Mouse (Mus musculus): ENCODE measurements at regions not wholly inside any gene's neighbourhood (a gene's known extent, or its start where the extent isn't known, plus 50 kb on each side); places are given as distances from the start of the nearest gene placed in this dataset.
"Not testable (repeated sequence)": the region's sequence is repeated elsewhere in the genome, so short reads cannot be mapped to it uniquely, and the experiment has no call there.

DNA sequence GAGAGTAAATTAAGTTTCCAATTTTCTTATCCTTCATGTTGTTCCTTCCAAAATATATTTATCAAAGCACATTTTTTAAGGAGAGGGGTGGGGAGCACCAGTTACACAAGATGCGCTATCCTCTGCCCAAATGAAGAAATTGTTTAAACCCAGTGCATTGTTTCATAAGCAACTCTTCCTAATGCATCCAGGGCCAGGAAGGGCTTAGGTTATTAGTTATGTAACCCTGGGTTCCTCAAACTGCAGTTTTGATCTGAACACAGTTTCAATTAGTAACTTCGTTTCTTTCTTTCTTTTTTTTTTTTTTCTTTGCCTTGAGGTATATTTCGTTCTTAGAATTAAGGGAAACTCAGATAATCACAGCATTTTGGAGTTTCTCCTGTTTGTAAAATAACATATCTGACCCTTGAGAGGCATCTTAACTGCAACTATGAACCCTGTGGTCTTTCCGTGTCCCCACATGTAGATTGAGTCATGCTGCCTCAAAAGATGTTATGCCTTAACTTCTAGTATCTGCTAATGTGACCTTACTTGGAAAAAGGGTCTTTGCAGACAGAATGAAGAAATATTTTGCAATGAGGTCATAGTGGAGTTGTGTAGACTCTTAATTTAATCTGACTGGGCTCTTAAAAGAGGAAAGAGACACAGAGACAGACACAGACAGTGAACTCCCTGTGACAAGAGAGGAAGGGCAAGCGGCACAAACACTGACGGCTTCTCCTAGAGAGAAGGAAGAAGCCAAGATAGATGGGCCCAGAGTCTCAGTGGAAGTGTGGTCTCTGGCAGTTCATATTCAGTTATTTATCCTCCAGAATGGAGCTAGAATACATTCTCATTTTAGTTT lies 153.7 kb upstream of the Nrip1 start:
- no peak for DNase-seq (ENCODE audit: extremely low read depth, low read depth, low spot score)

DNA sequence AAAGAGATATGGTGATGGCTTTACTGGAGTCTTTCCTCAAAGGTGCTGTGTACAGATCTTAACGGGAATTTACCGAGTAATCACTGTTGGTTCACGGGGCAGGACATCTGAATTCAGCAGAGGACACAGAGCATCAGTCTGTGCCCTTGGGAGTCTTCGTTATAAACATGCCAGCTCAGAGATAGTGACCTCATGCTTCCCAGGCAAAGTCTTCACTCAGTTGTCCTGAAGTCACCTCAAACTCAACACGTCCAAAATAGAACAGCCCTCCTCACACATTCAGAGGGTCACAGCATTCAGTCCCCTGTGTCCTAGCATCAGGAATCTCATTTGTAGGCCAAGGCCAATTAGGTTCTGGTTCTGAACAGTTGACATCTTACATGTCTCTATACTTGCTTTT lies 151.9 kb upstream of the Nrip1 start:
- DNase-seq (ENCODE audit: extremely low read depth, low read depth, low spot score) = no peak

DNA sequence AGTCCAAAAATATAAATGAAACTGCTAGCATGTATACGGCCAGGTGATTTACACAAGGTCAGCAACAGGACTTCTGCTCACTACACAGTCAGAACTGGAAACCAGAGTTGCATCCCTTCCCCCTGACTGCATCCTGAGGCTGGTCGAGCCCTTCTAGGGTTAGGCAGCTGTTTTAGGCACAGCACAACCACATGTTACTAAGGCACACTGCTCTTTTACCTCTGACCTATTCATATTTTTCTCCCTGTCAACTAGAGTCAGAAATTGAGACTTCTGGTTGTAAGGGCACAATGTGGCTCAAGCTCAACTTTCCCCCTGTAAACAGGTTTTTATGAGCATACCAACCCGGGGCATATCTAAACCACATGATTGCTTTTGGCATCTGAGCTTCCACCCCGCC lies 151.3 kb upstream of the Nrip1 start:
- DNase-seq (ENCODE audit: extremely low read depth, low read depth, low spot score) = no peak

DNA sequence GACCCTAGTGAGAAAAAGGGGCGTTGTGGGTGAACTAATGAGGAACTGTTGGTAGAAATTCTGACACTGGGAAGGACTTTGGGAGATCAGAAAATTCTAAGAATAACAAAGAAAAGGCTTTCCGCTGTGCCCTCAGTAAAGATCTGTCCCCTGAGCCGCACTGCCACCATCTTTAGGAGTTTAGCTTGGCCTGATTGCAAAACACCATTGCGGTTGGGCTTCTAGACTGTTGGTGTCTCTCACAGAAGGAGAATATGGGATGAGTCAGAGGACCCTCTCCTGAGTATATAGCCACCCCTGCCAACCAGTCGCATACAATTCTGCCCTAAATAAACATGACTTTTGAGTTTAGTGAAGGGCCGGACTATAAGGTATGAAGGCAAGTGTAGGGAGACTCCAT lies 147.5 kb upstream of the Nrip1 start:
- DNase-seq (ENCODE audit: extremely low read depth, low read depth, low spot score) = no peak

DNA sequence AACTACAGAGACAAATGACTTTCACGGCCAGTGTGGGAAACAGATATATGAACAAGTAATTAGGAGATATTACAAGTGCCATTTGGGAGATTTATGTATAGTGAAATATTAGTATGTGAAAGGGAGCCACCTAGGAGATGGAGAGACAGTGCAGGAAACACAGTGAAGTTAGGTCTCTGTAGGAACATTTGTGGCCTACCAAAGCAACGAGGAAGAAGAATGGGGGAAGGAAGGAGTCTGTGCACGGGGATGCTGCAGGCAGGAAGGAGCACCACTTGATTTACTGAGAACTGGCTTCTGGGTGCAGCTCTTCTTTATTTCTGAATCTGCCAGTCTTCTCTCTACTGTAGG lies 147.0 kb upstream of the Nrip1 start:
- DNase-seq (ENCODE audit: extremely low read depth, low read depth, low spot score) = no peak

DNA sequence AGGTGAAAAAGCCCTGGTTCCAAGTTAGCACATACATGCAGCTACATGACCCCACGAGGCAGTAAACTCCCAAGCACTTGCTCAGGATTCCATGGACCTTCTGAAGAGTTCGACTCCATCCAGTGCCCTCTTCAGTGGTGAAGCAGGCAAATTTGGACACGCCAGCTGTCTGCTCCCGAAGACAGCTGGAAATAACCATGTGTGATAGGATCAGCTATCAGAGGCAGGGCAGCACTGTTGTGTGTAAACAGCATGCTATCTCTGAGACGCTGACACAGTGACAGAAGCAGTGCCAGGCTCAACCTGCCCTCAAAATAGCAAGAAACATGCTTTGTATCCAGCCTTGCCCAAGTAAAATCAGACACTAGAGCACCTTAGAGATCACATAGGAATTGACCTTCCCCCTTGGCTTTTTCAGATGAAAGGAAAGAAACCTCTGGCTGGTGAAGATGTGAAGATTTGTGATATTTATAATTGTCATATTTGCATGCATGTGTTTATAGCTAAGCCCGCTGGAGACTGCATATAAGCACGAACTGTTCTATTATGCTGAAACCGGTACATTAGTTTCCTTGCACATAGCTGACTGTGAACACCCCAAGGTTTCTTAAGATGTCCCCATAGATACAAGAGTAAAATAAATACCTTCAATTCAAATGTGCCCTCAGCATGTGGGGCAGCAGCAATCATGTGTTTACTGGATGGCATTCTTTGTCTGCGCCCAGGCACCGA lies 146.4 kb upstream of the Nrip1 start:
- DNase-seq (ENCODE audit: extremely low read depth, low read depth, low spot score) = no peak

DNA sequence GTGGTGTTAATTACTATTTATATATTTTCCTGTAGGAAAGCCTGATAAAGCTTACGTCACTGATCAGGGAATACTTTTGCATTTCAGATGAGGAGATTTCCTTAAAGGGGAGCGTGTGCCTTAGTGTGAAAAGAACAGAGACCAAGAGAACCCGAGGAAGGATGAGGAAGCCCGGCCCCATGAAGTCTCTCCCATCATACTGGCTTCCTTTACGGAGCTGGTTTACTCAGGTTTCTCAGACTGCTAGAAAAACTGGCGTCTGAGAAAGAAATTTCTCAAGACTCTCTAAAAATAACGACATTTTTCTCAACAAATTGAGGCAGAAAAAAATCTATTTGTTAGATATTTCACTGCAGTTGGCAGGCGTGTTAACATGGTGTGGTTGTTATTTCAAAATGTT lies 137.2 kb upstream of the Nrip1 start:
- DNase-seq (ENCODE audit: extremely low read depth, low read depth, low spot score) = no peak

DNA sequence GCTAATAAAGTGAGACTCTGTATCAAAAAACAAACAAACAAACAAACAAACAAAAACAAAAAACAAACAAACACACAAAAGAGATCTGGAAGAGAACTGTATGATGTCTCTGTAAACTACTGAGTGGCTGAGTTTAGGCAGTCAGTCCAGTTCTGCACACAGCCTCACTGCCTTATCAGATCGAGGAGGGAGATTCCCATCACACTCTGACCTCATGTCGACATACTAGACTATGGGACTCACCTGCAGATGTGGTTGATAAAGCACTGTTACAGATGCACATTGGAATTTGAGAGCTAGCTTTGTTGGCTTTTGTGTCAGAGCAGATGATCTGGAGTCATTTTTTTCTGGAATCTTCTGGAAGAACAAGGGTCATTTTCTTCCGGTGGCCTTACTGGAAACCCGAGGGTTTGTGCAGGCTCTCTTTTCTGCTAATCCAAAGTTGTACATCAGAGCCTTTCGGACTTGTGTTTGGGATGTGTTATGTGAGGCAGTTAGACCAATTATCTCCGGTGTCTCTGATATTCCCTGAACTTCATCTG lies 135.6 kb upstream of the Nrip1 start:
- DNase-seq (ENCODE audit: extremely low read depth, low read depth, low spot score) = no peak

DNA sequence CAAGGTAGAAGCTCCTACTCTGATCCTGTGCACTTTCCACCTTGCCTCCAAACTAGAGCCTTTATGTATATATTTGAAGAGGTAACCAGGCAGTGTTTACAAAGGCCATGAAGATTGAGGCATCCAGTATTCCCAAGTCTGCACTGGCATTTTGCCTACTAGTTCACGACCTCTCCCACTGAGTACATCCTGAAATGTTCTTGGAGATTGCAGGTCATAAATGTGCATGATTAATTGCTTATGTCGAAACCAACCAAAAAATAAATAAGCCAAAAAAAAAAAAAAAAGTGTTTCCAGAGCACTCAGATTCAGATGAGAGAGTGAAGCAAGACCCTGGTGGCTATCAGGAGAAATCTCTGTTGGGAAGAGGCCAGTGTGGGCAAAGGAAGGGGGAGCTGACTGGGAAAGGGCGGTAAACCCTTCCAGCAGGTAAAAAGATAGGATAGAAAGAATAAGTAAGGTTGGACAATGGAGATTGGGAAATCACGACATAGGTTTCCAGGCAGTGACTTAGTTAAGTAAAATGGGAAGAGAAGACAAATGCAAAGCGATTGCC lies 133.6 kb upstream of the Nrip1 start:
- DNase-seq (ENCODE audit: extremely low read depth, low read depth, low spot score) = peak; percentile 99

DNA sequence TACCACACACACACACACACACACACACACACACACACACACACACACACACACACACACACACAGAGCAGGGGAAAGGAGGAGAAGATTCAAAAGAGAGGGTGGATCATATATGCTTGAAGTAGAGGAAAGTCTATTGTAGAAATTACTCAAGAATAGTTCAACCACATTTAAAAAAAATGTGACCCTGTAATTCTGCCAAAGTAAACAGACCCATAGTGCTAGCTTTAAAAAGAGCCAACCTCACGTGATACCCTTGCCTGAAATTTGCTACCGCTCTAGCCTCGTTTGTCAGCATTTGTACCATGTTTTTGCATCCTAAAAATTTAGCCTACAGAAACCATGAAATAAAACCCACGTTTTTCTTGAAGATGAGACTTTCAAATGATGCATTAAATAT lies 132.6 kb upstream of the Nrip1 start:
- no peak for DNase-seq (ENCODE audit: extremely low read depth, low read depth, low spot score)

DNA sequence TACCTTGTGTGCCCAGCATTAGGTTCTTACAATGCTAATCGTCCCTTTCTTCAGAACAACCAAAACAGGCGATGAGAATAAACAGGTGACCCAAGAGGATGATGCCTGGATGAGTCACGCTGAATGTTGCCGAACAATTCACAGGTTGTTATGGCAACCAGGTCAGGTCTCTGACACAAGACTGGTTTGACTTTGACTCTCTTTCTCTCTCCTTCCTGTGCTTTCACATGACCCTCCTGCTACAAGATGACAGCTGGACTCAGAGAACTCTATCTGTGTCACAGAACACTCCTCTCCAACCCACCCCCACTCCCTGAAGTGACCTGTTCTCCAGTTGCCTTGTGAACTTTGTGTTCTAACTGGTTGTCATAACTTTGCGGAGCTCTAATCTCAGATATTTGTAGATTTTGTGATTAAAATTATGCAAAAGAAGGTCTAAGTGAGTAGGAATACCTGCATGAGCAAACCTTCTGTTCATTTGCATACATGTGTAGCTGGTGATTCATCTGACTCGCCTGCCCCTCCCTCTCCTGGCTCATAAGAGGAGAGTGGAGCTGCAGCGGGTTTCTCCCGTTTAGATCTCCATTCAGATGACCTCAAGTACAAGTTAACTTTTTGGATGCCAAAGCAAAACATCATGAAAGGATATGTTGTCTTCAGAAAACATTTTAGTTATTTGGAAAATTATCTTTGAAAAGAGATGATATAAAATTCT lies 126.2 kb upstream of the Nrip1 start:
- no peak for DNase-seq (ENCODE audit: extremely low read depth, low read depth, low spot score)

DNA sequence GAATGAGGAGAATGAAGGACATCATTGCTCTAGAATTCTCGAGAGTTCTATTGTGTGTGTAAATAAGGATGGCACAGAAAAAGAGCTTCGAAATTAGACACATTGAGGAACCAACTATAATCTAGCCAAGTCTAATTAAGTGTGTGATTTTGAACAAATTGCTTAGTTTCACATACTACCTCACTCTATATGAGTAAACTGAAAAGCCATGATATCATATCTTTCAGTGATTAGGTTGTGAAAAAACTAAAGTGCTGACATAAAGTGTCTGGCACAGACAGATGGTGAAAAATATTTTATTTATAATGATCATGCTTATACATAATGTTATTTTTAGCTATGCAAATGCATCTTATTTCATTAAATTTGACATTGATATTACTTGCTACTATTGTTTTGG lies 124.6 kb upstream of the Nrip1 start:
- no peak for DNase-seq (ENCODE audit: extremely low read depth, low read depth, low spot score)

DNA sequence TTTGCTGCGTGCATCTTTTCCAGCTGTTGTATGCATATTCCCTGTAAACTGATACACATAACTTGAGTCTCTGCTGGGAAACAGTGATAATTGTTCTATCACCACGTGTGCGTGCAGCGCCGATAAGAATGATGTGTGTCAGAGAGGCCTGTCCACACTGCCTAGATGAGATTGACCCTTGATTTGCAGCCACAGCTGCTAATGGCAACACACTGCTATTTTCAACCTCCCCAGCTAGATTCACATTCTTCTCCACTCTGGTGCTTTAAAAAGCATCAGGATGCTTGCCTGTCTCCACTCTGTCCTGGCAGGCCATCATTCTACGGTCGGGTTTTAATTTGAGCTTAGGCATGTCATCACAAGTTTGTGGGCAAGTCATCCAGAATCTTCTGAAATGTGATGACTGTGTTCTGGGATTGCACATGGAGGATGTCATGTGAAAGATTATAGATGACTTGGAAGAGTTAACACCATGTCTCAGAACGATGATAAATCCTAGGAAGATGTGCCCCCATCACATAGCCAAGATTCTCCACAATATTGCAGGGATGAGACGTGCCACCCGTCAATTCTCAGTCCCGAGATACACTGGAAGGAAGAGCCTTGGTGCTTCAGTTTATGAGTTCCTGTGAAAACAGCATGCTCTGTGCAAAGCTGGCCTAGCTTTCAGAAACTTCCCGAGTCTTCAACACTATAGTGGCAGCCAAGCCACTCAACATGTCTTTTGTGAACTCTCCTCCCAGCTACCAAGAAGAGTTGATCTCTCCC lies 123.6 kb upstream of the Nrip1 start:
- DNase-seq (ENCODE audit: extremely low read depth, low read depth, low spot score) = no peak

DNA sequence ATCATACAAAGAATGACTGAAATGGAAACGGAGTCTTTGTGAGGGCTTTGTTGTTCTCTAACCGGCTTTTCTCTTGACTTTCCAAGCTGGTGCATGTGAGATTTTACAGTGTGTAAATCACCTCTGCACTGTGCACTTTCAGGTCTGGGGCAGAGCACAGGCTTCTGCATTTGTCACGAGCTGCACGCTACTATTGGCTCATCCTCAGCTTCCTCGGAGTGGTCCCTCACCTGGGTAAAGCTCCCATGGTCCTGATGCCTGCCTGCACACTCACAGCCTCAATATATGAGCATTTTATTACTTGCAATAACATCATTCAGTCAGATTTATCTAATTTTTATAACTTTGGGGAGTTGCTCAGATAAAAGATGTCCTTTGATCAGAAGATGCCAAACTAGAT lies 109.8 kb upstream of the Nrip1 start:
- no peak for DNase-seq (ENCODE audit: extremely low read depth, low read depth, low spot score)

DNA sequence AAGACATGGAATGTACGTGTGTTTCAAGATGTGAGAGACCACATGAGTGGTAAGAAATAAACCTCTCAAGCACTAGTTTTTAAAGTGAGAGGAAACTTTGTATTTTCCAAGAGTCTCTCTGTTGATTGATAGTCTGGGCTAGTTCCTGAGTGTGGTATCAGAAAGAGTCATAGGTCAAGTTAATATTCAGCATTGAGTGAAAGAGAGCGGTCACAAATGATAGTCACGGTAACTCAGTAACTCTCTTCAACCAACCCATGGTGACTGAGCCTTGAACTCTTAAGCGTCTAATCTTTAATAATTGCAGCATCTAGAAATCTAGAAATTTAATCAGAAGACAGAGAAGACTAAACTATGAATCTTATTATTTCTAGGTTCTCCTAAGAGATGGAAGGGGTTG lies 108.3 kb upstream of the Nrip1 start:
- DNase-seq (ENCODE audit: extremely low read depth, low read depth, low spot score) = no peak

DNA sequence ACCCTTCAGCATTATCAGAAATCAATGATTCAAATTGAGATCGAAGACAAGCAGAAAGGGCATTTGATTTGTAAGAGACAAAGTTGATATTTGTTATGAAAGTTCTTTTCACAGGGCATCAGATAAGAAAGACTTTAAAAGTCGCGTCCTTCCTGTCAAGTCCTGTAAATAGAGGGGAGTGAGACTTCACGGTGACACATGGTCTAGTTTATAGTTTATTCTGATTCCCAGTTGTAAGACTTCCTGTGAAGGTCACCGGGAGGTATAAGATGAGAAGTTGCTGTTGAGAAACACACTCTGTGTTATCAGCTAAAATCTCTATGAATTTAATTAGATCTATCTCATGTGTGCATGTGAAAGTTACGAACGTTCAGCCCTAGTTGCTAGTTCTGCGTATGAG lies 103.8 kb upstream of the Nrip1 start:
- no peak for DNase-seq (ENCODE audit: extremely low read depth, low read depth, low spot score)

DNA sequence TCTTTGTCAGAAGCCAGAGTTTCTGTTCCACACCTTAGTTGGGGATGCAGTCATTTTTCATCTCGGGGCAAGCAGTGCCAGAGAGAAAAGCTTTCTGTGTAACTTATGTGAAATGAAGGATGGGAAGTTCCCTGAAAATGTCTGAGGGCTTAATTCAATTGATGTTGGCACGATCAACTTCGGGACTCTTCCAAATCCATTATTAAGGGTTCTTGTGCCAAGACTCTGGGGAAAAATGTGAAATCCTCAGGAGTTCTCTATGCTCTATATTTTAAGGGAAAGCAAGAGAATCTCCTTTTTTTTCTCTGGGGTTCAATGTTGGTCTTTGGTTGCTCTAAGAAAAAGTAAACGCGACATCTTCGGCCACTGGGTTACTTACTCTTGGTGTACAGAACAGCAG lies 100.9 kb upstream of the Nrip1 start:
- DNase-seq (ENCODE audit: extremely low read depth, low read depth, low spot score) = peak; percentile 49

DNA sequence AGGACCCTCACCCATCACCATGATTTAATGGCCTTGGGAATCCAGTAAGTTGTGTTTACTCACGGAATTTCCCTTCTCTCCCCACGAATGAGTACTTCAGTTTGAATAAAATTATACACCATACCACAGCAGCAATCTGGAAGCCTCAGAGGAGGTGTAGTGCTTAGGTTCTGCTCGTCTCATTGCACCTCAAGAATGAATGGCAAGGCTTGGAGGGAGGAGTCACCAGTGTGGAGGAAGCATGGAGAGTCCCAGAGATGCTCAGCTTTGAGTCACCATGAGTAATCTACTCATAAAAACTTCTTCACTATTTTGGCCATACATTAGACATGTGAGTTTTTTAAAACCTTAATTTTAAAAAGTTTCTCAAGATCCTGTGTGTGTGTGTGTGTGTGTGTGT lies 98.8 kb upstream of the Nrip1 start:
- DNase-seq (ENCODE audit: extremely low read depth, low read depth, low spot score) = no peak

DNA sequence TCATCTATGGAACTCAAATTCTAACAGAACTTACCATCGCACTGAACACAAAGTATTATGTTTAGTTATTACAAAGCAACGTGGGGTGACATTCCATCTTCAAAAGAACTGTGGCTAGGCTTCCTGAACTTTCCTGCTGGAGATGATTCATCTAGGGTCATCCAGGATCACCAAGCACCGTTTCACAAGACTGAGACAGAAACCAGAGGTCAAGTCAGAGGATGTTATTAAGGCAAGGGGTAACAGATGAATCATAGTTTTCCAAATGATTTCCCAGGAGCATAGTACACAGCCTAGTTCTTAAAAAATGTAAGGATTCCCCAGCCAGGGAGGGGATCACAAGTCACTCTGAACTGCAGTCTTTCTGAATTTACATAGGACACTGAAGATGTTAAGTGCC lies 97.5 kb upstream of the Nrip1 start:
- DNase-seq (ENCODE audit: extremely low read depth, low read depth, low spot score) = no peak

DNA sequence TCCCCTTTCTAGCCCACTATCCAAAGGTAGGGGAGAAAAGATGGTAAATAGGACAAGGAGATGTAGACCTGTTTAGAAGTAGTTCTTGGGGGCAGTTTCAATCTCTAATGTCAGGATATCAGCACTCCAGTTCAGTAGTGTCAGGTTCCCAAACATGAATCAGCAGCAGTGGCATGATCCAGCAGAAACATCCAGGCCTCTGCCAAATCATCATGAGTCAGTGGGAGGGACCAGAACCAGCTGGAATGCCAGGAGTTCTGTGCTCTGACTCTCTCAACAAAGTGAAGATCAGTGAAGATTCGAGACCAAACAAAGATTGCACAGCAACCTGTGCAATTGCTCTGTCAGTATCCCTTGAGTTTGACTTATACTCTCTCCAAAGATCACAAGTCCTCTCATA lies 85.9 kb upstream of the Nrip1 start:
- DNase-seq (ENCODE audit: extremely low read depth, low read depth, low spot score) = no peak

DNA sequence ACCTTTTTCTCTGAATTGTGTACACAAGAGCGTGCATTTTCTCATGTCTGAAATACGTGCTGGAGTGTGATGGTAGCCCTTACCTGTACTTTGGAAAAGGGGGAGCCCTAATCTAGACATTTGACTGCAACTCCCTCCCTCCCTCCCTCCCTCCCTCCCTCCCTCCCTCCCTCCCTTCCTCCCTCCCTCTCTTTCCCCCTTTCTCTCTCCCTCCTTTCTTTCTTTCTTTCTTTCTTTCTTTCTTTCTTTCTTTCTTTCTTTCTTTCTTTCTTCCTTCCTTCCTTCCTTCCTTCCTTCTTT lies 82.6 kb upstream of the Nrip1 start:
- DNase-seq (ENCODE audit: extremely low read depth, low read depth, low spot score) = not testable (repeated sequence)

Measured in fat pad, adult 2 months (tissue).